Mouse (Mus musculus) kidney, adult 2 months (tissue): ENCODE measurements at regions not wholly inside any gene's neighbourhood (a gene's known extent, or its start where the extent isn't known, plus 50 kb on each side); places are given as distances from the start of the nearest gene placed in this dataset.

Source experiments
- CTCF ChIP-seq: fragments of 200-500 bp; conservative IDR thresholded peaks from 2 replicates; pipeline ENCODE4 v1.5.1; 2011; ENCODE audit warnings: low read depth, mild to moderate bottlenecking, control low read depth, low read length, moderate library complexity, mixed read lengths; ENCODE audit not compliant: insufficient read depth, insufficient read length
- POLR2A ChIP-seq: fragments of 200-500 bp; IDR thresholded peaks from one replicate; pipeline ENCODE4 v1.6.1; 2011; ENCODE audit warnings: low read depth, low read length, control low read depth

GRCm38 (mm10) chr9:14024216-14024615 is 196.7 kb downstream of the Fam76b start:
- TF ChIP-seq CTCF = no peak
- TF ChIP-seq POLR2A = no peak
